Mouse (Mus musculus): ENCODE measurements around the gene Inpp4b.

DNA sequence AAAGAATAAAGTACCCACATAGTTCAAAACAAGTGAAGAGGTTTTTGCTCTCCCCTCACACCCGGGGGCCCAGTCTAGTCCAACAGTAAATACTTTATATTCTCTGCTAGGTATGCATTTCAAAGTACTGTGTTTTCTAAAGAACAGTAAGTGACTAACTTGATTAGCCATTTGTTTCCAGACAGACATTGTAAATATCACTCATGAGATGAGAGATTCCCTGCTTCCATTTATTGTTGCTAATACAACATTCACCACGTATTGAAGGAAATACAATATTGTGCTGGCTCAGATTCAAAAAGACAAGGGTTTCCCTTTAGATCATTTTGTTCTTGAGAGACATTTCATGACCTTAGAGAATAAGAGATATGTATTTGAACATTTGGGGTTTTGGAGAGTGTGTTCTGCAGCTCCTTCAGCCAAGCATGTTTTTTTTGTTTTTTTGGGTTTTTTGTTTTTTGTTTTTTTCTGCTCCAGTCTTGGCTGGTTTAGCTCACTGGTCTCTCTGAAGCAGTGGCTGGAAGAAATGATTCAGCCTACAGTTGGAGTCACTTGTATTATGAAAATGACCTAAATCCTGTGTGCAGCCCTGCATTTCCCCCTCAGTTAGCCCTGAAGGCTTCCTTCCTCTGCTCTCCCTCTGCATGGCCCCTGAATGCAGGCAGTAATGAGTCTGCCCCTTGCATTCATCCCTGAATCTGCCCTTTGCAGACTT lies 426.5 kb downstream of the Inpp4b start:
- TF ChIP-seq CTCF (IDR thresholded peaks at IDR 0.05; ENCODE audit: borderline replicate concordance, control insufficient read depth, extremely low read depth, insufficient read depth, low read length, poor library complexity) (no peak), POLR2A (IDR thresholded peaks at IDR 0.05; ENCODE audit: control insufficient read depth, extremely low read depth, insufficient read depth, low read length, poor library complexity) (no peak)
